Mouse (Mus musculus) left cerebral cortex, adult 2 months (tissue): Measurements from ENCODE around the gene Hbb-bs. TPM values are rescaled to one million over a fixed set of nuclear protein-coding genes. Genes with fewer than 3 reads are reported as not detected.
"Not testable (repeated sequence)": the region's sequence is repeated elsewhere in the genome, so short reads cannot be mapped to it uniquely, and the experiment has no call there.

ENCODE experiments used
- DNase-seq, 2 experiments: peaks; one replicate each; pipeline ENCODE4 v3.0.0; 2021 to 2022; ENCODE audit warnings: low spot score in 2 of 2, mixed read lengths in 1 of 2; ENCODE audit errors: extremely low spot score in 1 of 2
- H3K27ac ChIP-seq: fragments of 200-600 bp; 2 replicates; pipeline ENCODE4 v1.8.1; 2022
- H3K4me3 ChIP-seq: fragments of 200-600 bp; 2 replicates; pipeline ENCODE4 v1.8.1; 2022
- CTCF ChIP-seq: fragments of 200-600 bp; IDR thresholded peaks from 2 replicates; pipeline ENCODE4 v1.8.1; 2022; ENCODE audit warnings: antibody characterized with exemption, mild to moderate bottlenecking, moderate library complexity
- intact Hi-C: fragments of 180-260 bp; cut with DNase I; formaldehyde crosslinking; loops from one replicate; pipeline ENCODE4 v1.15.1; 2025
- total RNA-seq, 2 experiments: library from RNA; stranded (reverse); gene quantifications; 2 replicates each; pipeline ENCODE4 v1.2.3; 2021

Gene Hbb-bs
- total RNA-seq, 2 experiments from 2014 or later = 305 to 339 TPM

DNA sequence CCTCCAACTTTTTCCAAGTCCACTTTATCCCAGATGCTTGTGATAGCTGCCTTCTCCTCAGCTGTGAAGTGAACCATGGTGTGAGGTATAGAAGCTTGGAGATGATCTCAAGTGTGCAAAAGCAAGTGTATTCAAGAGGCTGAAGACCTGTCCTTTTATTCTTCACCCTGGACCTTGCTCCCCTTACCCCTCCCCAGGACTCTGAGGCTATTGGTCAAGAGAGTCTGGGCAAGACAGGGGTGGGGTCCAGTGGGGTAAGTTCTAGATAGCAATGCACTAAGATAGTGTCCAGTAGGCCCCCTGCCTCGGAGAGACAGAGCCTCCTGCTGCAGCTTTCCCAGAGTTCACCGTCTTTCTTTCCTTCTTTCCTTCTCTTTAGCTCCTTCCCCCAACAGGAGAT is 15.1 kb upstream of the Hbb-bs start, which contains the start of gene Hbb-bh1:
Gene Hbb-bh1 (minus strand): TSS at position 131 of the 400 bp plus-strand sequence.
- H3K4me3 ChIP-seq = no peak within 1 kb of the TSS
- no peak for TF ChIP-seq CTCF
- intact Hi-C loops = no loop called here

DNA sequence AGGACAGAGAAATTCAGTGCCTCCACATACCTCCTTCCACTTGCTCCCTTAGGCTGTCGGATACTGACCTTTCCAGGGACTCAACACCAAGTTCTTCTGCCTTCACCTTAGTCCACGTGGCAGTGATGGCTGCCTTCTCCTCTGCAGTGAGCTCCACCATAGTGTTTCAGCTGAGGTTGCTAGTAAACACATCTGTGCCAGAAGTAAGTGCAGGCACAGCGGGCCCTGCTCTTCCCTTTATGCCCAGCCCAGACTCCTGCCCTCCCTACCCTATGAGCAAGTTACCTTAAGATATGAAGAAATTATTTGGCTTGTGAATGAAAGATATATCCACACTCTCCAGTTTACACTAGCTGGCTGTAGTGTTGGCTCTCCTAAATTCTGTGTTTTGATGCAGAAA is 12.4 kb upstream of the Hbb-bs start, which contains the start of gene Hbb-bh2:
Gene Hbb-bh2 (minus strand): TSS at position 253 of the 400 bp plus-strand sequence.
- intact Hi-C loops = no loop called here
- Histone ChIP-seq H3K4me3 (no peak within 1 kb of the TSS), H3K27ac (no peak within 1 kb of the TSS)
- DNase-seq = no peak
- no peak for TF ChIP-seq CTCF

More for the DNA sequence above, 15.1 kb upstream of the Hbb-bs start, which contains the start of gene Hbb-bh1:
- no peak within 1 kb of the TSS for H3K27ac ChIP-seq
- no peak for DNase-seq

DNA sequence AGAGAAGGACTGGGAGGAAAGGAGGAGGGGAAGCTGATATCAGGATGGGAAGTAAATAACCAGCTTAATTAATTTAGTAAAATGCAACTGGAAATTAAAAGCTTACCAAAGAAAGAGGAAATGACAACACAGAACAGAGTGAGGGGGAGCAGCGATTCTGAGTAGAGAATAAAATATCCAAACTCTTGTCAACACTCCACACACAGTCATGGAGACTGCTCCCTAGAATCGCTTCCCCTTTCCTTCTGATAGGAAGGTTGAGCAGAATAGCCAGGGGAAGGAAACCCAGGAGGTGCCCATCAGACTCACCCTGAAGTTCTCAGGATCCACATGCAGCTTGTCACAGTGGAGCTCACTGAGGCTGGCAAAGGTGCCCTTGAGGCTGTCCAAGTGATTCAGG is 757 bp downstream of the Hbb-bs start:
- DNase-seq, intact Hi-C loops, H3K4me3 ChIP-seq, H3K27ac ChIP-seq: not testable (repeated sequence)

DNA sequence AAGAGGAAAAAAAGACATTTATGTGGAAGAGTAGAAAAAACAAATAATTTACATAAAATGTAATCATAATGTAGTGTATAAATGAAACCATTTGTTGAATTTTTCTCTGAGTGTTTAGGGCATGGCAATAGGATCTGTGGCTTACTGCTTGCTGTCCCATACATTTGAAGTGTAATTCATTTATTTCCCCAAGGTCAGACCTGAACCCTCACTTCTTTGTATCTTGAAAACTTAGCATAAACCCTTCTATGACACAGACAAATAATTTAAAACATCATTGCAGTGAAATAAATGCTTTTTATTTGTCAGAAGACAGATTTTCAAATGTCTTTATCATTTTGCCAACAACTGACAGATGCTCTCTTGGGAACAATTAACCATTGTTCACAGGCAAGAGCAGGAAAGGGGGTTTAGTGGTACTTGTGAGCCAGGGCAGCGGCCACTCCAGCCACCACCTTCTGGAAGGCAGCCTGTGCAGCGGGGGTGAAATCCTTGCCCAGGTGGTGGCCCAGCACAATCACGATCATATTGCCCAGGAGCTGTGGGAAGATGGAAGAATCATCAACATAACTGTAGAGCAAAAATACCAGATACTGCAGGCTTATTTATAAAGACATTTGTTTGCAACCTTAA is 1.5 kb downstream of the Hbb-bs start:
- no peak overlapping the region for H3K4me3 ChIP-seq
- no peak for TF ChIP-seq CTCF
- no peak overlapping the region for H3K27ac ChIP-seq
- DNase-seq = no peak
- intact Hi-C loops = no loop called here

DNA sequence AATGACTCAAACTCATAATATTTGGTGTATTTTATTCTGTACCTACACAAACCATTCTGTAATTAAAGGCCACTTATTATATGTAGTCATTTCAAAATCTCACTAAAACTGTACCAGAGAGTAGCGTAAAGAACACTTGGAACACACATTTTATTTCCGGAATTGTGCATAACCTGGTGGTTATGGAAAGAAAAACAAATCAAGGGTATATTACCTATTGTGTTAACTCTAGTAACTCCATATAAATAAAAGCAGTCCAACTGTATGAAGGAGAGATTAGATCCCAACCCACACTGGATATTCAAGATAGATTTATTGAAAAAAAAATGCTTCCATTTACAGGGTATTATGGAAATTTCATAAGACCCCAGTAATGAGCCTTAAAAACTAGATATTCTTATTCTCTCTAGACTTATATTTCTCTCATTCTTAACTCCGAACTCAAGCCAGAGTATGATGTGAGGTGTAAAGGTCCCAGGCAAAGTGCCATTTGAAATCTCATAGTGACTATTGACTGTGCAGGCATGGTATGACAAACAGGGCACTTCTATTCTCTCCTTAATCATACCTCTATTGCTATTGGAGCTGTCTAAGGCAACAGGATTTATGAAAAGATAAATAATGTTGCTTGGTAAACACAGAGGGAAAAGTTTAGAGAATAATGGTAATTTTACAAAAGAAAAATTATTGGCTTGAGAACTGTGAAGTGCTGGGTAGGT is 2.2 kb downstream of the Hbb-bs start:
- DNase-seq = no peak
- no peak for TF ChIP-seq CTCF
- H3K4me3 ChIP-seq = no peak overlapping the region
- H3K27ac ChIP-seq = no peak overlapping the region
- intact Hi-C loops = no loop called here

DNA sequence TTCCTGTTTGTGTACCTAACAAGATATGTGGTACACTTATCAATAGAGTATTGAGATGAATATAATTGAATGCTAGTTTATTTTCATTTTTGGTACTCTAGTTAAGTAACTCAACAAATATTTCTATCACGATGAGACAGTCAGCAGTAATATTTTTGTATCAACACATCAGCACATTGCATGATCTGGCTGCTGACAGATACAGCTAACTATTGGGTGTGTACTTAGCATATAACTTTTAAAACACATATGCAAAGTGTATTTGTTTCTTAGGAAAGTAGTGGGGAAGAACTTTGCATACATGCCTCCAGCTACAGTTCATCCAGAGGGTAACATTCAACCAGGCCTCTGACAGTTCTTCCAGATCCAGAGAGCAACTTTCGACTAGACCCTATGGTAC is 3.3 kb downstream of the Hbb-bs start:
- intact Hi-C loops = no loop called here
- Histone ChIP-seq H3K4me3 (no peak overlapping the region), H3K27ac (no peak overlapping the region)
- no peak for DNase-seq
- TF ChIP-seq CTCF = no peak

DNA sequence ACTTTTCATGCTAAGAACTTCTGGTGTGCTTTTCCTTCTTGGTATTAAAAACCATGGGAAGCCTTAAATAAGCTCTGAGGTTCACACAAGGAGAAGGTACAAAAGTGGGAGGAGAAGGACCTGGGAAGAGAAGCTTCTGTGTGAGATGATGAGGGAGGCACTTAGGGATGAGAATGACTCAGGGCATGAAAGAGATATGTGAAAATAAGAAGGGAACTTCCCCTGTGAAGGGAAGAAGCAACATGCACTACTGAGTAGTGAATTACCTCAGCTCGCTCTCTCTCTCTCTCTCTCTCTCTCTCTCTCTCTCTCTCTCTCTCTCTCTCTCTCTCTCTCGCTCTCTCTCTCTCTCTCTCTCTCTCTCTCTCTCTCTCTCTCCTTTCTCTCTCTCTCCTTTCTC is 12.8 kb downstream of the Hbb-bs start:
- intact Hi-C loops, DNase-seq, H3K27ac ChIP-seq, H3K4me3 ChIP-seq: not testable (repeated sequence)

DNA sequence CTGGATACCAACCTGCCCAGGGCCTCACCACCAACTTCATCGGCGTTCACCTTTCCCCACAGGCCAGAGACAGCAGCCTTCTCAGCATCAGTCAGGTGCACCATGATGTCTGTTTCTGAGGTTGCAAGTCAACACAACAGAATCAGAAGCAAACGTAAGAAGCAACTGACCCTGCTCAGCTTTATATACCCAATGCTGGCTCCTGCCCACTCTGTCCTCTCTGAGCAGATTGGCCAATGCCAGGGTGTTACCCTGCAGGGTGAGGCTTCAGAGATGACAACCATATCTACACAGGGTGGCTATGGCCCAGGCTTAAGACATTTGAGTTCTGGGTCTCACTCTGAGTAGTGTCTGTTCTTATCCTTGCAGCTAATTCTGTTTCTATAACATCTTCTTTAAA is 14.1 kb downstream of the Hbb-bs start, which contains the start of gene Hbb-bt:
Gene Hbb-bt (minus strand): TSS at position 231 of the 400 bp plus-strand sequence.
- H3K4me3 ChIP-seq = no peak within 1 kb of the TSS
- DNase-seq = no peak
- no peak for TF ChIP-seq CTCF
- intact Hi-C loops = no loop called here
- no peak within 1 kb of the TSS for H3K27ac ChIP-seq

DNA sequence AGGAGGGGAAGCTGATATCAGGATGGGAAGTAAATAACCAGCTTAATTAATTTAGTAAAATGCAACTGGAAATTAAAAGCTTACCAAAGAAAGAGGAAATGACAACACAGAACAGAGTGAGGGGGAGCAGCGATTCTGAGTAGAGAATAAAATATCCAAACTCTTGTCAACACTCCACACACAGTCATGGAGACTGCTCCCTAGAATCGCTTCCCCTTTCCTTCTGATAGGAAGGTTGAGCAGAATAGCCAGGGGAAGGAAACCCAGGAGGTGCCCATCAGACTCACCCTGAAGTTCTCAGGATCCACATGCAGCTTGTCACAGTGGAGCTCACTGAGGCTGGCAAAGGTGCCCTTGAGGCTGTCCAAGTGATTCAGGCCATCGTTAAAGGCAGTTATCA is 14.7 kb downstream of the Hbb-bs start:
- H3K27ac ChIP-seq, DNase-seq, intact Hi-C loops, H3K4me3 ChIP-seq: not testable (repeated sequence)

DNA sequence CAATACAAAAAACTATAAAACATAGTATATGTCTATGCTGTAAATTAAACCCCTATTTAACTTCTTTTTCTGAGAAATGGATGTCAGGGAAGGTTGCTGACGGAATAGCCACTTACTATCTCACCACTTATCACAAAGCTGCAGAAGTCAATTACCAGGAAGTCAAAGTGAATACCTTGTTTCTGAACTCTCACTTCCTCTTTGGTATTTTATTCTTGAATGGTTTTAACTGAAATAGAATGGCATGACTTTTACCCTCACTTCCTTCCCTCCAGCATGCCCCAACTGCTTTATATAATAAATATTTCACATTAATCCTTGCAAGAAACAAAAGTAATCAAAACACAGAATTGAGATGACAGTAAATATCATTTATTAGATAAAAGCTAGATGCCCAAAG is 15.7 kb downstream of the Hbb-bs start:
- TF ChIP-seq CTCF = no peak
- intact Hi-C loops = no loop called here
- no peak for DNase-seq
- Histone ChIP-seq H3K27ac (no peak overlapping the region), H3K4me3 (no peak overlapping the region)

DNA sequence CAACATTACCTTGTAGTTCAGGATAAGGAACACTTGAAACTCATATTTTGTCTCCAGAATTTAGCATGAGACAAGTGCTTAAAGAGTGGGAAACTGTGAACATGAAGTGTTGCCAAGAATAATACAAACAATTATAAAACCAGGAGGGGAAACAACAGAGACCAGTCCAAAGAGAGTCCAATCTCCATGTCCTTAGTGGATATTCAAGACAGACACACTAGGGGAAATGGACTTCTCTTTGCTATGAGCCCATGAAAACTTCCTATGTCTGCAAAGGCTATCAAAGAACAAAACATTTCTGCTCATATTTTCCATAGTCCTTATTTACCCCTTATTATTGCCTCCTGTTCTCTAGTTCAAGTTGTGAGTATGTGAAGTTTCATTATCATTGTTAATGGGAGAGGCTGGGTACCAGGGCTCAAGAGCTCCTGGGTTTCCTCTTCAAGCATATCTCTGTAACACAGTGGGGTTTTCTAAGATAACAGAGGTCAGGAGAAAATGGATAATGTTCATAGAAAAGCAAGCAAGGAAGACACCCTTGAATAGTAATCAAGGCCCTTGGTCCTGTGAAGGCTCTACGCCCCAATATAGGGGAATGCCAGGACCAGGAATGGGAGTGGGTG is 16.6 kb downstream of the Hbb-bs start:
- no peak for TF ChIP-seq CTCF
- Histone ChIP-seq H3K4me3 (no peak overlapping the region), H3K27ac (no peak overlapping the region)
- DNase-seq = no peak
- intact Hi-C loops = no loop called here

DNA sequence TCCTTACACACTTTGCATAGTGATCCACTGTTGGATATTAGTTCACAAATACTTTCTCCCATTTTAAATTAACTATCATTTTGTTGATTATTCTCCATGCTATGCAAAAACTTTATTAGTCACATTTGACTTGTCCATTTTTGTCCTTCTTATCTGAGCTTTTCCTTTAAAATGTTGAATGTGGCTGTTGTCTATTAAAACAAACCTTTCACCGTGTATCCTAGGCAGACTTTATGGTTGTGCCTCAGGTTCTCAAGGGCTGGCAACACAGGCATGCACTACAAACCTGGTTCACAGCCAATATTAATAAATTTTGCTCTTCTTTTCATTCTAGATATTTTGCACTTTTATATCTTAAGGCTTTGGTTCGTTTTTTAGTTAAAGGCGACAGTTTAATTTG is 17.1 kb downstream of the Hbb-bs start:
- Histone ChIP-seq H3K27ac (no peak overlapping the region), H3K4me3 (no peak overlapping the region)
- TF ChIP-seq CTCF = no peak
- DNase-seq = no peak
- intact Hi-C loops = no loop called here
